Mouse (Mus musculus) NIH3T3 (cell line): Measurements from ENCODE around the gene Gm28043.
A peak's percentile ranks its signal among the peaks of the same experiment; 100 is the strongest.

Experiments used
- DNase-seq: peaks from one replicate; pipeline ENCODE4 v3.0.0-alpha.2; 2012; ENCODE audit warnings: low read depth

The Gm28043 gene

DNA sequence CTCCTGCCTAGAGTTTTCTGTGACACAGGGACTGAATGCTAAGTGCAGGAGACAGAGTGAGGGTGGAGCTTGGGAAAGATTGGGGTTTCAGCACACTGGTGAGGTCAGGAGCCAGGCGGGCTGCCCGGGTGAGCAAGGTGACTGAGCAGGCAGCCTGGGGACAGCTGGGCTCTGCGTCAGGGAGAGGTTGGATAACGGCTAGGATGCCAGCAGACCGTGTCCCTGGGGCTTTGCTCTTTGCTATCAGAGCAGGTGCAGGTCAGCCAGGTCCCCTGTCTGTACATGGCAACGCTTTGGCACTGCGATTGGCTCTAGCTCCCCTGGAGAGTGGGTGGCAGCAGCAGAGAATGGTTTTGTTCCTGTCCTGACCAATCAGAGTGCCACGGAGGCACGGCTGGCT lies 12.6 kb downstream of the Gm28043 start:
- DNase-seq: no peak

DNA sequence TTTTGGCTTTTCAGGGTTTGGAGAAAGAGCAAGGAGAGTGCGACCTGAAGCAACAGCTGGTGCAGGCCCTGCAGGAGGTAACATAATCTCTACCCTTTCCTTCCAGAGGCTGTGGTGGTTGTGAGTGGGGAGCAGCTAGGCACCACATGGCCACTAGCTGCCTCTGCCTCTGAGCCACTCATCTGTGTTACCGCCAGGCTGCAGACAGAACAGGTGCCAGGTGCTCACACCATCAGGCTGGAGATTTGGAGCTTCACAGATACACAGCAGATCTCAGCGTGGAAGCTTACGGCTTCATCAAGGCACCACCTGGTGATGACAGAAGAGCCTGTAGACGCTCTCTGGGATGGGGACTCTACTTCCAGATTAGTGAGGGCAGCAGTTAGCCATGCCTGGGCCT lies 14.3 kb downstream of the Gm28043 start:
- DNase-seq: no peak

DNA sequence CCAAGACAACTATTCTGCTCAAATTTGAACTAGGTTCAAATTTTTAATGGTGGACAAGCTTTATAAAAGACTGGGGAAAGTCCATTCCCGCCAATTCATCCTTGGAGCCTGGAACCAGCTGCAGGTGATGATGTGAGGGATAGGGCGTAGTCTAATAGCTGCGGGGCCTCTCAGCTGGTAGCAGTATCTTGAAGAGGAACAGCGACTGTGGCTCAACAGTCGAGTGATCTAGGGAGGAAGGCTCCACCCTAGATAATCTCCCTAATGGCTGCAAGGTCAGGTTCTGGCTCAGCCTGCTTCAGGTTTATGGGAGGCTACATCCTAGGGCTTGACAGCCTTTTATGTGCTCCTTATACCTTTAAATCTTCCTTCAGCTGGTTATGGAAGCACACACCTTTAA lies 14.9 kb downstream of the Gm28043 start:
- DNase-seq: no peak

DNA sequence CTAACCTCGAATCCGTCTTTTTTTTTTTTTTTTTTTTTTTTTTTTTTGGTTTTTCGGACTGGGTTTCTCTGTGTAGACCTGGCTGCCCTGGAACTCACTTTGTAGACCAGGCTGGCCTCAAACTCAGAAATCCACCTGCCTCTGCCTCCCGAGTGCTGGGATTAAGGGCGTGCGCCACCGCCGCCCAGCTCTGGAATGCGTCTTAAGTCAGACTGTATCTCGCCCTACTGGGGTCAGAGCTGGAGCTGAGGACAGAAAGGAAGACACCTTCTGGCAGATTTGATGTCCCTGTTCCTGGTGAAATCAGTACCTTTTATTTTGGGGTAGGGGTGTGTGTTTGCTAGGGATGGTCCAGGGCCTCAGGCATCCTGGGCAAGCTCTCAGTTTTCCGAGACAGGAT lies 17.6 kb downstream of the Gm28043 start:
- no peak for DNase-seq

DNA sequence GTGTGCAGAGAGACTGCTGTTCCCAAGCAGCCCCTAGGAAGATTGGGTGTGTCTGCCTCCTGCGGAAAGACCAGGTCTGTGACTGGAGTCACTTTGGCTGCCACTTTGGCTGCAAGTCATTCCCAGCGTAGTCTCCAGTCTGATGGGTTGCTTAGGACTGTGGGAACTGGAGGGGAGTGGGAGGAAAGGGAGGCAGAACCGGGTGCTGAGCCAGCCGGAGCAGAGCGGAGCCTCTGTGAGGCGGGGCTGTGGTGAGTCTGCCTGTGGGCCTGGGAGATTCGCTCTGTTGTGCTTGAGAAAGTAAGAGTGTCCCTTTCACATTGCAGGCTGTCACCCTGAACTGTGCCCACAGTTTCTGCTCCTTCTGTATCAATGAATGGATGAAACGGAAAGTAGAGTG lies 20.8 kb downstream of the Gm28043 start:
- no peak for DNase-seq

DNA sequence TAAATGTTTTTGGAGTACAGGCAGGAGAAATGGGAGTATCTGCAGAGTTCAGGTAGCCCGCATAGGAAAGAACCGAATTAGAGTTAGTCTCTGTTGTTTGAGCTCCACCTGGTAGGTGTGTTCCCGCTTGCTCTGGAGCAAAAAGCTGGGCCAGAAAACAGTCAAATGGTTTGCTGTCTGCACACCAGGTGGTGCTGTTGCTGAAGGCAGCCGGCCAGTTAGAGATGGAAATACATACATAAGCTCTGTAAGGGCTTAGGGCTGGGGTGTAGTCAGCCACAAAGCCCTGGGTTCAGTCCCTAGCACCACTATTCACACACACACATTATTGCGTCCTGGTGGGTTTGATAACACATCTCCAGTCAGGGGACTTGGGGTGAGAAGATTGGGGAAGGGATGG lies 21.4 kb downstream of the Gm28043 start:
- DNase-seq: peak; percentile 65

DNA sequence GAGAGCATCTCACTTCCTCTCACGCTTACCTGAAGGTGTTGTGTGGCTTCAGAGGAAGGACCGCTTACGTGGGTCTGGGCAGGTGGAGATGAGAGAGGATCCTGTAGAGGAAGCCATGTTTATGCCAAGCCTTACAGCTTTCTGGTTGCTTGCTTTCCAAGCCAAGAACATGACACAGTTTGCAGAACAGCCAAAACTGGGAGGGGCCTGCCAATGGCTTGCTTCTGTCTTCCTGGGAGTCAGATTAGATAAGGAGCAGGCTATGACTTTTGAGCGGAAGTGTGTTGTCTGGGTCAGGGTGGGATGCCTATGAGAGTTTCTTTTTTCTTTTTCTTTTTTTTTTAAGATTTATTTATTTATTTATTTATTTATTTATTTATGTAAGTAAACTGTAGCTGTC lies 22.7 kb downstream of the Gm28043 start:
- DNase-seq: peak; percentile 18

DNA sequence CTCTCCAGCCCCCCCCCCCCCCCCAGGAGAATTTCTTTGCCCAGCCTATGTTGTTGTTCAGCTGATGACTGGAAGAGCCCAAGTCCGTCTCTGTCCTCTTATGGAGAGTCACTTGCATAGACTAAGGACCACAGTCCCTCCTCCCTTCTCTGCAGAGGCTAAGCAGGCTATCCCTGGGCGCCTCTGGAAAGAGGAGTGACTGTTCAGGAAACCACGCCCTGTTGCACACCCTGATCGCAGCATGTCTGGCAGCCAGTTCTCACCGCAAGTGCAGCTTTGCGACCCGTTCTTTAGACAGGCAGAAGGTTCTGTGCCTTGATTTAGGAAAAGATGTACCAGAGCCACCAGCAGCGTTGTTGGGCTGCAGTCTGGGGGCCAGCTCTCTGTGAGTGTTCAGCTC lies 23.2 kb downstream of the Gm28043 start:
- no peak for DNase-seq

DNA sequence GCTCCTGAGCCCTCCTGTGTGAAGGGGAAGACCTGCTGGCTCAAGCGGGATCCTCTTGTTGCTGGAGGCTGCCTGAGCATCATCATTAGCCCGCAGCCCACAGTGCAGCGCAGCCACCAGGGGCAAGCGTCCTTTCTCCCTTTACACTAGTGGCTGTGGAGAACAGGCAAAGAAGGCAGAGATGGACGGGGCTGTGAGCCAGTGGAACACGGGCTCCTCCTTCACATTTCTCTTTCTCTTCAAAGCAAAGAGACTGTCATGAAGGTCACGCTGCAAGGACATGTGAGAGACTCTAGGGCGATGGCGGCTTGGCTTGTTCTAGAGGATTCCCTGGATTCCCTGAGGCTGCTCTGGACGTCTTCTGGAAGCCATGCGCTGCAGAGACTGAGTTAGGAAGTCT lies 26.3 kb downstream of the Gm28043 start:
- no peak for DNase-seq

DNA sequence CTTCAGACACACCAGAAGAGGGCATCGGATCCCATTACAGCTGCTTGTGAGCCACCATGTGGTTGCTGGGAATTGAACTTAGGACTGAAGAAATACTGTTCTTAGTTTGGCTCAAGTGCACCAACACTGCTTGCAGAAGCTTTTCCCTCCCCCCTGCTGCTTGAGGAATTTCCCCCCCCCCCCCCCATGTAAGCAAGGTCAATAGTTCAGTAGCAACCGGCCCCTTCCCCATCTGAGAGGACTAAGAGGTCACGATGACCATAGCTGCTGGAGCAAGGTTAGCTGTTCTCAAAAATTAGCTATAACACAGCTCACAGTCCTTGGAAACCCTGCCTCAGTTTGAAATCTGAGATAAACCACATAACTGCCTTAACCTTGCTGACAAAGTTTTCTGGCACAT lies 27.5 kb downstream of the Gm28043 start:
- no peak for DNase-seq

DNA sequence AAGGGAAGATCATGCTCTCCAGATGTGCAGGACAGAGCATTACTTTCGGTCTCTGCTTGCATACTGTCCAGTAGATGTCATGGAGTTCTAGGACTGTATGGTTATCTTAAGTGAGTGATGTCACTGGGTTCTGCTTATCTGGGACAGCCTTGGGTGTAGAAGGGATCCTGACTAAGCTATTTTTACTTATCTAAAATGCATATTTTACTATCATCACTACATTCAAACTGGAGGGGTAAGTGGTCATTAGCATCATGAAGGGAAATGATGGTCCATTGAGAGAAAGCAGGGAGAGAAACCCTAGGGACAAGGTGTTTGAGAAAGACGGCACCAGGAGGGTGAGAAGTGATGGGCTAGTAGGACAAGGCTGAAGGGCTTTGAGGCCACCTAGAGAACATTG lies 43.6 kb downstream of the Gm28043 start:
- DNase-seq: no peak

DNA sequence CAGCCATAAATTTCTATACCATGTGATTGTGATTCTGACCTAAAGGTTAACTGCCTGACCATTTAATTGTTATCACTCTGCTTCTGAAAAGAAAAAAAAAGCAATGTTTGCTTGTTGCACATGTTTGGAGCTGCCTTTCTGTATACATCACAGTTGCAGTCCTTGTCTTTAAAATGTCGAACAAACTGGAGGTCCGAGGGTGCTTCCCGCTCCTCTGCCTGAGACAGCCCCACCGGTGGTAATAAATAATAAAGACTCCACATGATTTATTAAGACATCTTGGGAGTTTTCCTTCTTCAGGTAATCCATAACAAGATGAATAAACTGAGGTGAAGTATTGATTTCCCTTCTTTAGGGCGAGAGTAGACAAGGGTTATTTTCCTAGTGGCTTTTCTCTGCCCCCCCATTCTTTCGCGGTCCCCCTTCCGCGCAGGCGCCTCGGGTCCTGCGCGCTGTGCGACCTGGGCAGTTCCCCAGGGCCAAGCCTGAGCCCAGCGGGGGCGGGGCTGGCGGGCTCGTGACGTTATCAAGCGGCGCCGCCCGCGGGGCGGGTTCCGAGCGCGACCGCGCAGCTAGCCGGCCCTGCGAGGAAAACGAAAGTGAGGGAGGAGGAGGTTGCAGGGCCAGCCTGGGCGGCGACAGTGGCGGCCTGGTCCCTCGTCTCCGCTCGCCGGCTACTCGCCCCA lies 45.5 kb downstream of the Gm28043 start, which contains the start of gene Cmtr1:
Cmtr1 (plus strand) TSS at position 520 of the 686 bp plus-strand sequence.
- peak; percentile 98 for DNase-seq

DNA sequence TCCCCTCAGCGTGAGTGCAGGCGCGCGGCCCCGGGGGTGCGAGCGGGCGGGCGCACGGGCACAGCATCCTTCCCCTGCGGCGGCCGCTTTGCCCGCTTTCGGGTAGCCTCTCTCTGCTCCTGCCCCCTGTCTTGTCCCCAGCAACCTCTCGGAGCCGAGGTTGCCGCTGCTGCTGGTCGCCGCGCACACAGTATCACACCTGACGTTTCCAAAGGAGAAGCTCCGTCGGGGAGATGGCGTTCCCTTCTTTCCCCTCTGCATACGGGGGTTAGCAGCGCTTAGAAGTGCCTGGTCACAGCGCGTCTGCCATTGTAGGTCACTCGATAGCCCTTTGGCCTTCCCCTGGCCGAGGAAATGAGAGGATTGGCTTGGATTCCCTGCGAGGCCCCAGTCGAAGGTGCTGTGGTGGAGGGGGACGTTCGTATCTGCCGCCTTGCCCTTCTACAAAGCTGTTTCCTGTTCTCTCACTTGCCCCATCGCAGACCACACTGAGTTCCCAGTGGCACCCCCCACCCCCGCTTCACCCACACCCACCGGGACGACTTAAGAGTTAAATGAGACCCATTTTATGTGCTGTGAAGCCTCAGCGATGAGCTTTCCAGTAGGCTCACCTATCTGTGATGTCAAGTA lies 46.2 kb downstream of the Gm28043 start:
- DNase-seq: no peak

DNA sequence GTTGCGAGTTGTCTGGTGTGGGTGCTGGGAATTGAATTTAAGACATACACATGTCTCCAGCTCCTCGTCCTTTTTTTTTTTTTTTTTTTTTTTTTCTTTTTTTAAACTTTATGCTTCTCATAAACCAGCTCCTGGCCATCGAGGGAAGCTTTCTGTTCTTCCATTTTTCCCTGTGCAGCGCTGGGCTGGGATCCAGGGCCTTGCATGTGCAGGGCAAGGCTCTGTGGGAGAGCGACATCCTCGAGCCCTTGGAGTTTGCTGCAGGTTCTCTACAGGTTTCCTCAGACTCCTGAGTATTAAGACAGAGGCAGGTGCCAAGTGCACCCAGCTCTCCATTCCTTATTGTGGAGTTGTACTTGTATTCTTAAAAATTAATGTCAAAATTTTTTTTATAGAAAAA lies 47.5 kb downstream of the Gm28043 start:
- DNase-seq: no peak

DNA sequence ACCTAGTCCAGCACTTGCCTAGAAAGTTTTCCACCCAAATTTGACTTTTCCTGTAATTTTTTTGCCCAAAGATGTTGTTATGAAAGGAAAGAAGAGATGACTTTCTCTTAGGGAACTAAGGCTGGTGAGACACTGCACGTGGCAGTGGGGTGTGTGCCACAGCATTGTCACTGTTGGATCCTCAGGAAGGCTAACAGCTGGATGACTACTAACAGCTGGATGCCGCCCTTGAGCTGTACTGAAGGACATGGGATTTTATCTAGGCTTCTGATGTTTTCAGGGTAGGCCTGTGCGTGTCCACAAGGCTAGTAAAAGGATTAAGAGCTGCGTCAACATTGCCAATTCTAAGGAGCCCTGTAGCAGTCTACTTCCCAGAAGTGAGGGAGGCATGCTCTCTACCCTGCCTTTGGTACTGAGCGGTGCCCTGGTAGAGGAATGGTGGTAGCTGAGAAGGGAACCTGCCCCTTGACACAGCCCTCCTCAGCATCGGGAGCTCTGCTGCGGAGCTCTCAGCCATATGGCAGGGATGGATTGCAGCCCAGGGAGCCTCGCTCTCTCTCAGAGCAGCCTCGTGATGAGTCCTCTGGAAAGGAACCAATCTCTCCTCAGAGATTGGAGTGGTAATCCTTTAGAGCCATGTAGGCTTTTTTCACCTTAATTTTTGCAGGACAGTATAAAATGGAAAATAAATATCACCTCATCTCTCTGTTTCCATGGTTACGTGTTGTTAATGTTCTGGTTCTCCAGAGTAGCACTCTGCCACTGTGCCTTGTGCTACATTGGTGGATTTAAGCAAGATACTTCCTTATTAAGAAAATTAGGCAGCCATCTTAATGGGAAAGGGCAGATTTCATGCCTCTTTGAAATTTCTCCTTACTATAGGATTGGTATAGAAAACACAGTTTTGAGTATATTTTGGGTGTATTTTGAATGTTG lies 53.6 kb downstream of the Gm28043 start:
- DNase-seq: no peak

DNA sequence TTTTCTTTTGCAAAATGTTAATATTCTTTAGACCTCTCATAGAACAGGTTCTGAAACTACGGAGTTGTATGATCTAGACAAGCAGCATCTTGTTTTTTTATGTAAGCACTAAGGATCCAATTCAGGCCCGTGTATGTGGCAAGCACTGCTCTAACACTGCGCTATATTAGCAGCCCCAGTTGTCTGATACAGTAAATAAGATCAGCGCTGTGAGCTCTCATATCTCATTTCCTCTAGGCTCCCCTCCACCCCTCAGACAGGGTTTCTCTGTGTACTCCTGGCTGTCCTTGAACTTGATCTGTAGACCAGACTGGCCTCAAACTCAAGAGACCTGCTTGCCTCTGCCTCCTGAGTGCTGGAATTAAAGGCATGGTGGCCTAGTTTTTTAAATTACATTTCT lies 54.4 kb downstream of the Gm28043 start:
- DNase-seq: no peak

DNA sequence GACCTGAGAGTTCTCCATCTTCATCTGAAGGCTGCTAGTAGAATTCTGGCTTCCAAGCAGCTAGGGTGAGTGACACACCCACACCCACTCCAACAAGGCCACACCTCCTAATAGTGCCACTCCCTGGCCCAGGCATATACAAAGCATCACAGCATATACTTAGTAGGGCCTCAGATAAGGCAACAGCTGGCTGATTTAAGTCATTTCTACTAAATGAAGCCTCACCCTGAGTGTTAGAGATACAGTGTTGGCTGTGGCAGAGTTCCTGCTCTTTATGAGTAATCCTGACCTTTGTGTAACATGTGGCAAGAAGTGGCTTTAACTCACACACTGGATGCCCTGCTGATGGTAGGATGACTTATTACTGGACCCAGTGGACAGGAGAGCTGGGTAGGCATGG lies 55.3 kb downstream of the Gm28043 start:
- DNase-seq: peak; percentile 34

DNA sequence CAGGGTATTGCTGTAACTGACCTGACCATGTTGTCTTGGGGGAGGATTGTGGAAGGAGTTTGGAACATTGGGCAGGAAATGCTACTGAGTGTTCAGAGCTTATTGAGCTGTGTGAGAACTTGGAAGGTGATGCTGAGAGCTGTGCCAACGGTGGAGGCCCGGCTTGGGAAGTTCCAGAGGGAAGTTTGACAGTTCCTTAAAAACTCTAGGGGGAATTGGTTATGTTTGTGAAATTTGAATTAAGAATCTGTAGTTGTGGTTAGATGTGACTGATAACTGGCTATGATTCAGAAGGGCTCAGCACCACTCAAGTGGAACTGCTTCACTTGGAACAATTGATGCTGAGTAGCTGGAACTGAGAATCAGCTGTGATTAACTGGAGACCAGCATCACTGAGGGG lies 56.3 kb downstream of the Gm28043 start:
- peak; percentile 66 for DNase-seq

DNA sequence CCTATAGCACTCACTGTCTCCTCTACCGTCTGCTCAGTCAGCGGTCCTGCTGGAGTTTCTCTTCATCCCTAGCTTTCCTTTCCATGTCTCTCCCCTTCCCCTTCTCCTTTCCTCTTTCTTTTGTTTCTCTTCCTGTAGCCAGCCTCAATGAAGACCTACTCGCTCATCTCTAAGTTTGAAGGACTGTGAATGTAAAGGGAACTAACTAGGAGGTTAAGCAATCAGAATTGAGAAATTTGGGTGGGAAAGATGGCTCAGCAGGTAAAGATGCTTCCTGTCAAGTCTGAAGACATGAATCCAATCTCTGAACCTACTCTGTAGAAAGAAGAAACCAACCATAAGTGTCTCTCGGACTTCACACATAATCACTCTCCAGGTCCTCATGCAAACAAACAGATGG lies 58.6 kb downstream of the Gm28043 start:
- no peak for DNase-seq

DNA sequence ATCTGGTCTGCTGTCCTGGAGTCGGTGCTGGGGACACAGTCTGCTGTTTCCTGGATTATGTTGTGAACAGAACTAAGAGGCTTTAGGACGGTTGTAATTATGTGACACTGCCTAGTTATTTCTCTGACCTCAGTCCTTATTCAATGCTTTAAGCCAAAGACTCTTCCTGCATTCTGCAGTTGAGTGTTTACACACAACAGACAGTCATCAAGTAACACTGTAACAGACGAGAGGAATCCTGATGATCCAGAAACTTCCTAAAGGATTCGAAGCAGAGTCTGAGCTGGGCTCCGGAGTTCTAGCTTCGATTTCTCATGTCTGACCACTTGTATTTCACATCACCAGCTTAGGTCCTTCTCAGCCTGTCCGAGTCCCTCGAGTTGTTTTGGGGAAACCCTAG lies 63.9 kb downstream of the Gm28043 start:
- no peak for DNase-seq

DNA sequence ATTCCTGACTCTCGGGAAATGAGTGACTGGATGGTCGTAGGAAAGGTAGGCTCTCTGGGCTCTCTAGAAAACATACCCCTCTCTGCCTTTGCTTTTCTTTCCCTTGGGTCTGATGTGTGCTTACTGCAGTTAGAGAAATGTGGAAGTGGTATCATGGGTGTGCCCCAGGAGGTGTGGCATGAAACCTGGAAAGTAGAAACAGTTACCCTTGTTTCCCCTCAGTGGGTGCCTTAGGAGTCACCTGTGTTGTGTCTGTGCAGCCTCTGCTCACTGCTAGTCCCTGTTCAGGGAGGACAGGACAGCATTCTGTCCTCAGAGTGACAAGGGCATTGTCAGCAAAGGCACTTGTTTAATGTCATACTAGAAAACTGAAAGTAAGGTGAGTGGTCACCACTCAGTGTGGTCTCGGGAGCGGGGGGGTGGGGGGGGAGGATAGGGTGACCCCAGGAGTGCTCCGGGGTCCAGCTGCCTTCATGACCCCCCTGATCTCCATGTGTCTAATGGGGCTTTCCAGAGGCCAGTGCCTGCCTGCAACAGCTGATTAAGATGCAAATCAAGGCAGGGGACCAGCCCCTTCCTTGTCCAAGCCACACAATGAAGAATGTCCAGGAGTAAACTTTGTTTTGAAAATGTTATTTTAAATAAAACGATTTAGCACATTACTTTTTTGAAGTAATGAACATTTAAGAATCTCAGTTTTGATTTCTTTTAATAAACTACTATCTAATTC lies 64.5 kb downstream of the Gm28043 start:
- no peak for DNase-seq

DNA sequence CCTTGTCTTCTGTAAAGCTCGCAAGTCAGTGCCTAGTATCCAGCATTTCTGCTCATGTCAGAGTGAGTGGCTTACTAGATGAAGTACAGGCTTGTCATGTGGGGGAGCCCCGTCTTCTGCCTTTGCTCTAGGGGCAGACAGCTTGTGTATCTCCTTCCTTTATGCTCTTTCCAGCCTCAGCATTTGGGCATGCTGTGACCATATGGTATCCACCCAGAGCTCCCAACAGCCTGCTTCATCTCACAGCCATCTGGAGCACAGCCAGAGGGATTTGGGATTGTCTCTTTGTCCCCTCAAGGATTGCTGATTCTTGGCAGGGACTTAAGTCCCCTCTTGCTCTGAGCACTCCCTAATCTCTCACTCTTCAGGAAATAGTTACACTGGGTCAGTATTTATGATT lies 65.5 kb downstream of the Gm28043 start:
- no peak for DNase-seq
